Mouse (Mus musculus) erythroblast, embryonic 14.5 days (primary cell): Measurements from ENCODE around the gene Yes1.

ENCODE experiments used
- GATA1 ChIP-seq: IDR thresholded peaks from 2 replicates; pipeline ENCODE4 v1.6.1; 2012; ENCODE audit warnings: low read length, inconsistent platforms, mixed read lengths
- TAL1 ChIP-seq: IDR thresholded peaks from 3 replicates; pipeline ENCODE4 v1.6.1; 2012; ENCODE audit warnings: low read length, inconsistent platforms, mixed read lengths

- TF ChIP-seq GATA1 (no peak), TAL1 (no peak)
Measured at GRCm38 (mm10) chr5:32633185-32633584, 22.2 kb downstream of the Yes1 start.
